Mouse (Mus musculus) ES-Bruce4 (cell line): ENCODE measurements around the gene H3f3b. TPM values are rescaled to one million over a fixed set of nuclear protein-coding genes. Genes with fewer than 3 reads are reported as not detected.

Experiments
- H3K27ac ChIP-seq: 2 replicates; pipeline ENCODE4 v1.5.1; 2012; ENCODE audit warnings: low read length, inconsistent platforms; ENCODE audit not compliant: insufficient read depth
- H3K27me3 ChIP-seq: 2 replicates; pipeline ENCODE4 v1.6.1; 2012; ENCODE audit warnings: mild to moderate bottlenecking, low read length, inconsistent platforms; ENCODE audit not compliant: control insufficient read depth, poor library complexity, insufficient read depth, severe bottlenecking
- H3K36me3 ChIP-seq: 2 replicates; pipeline ENCODE4 v1.6.1; 2012; ENCODE audit warnings: inconsistent platforms, mild to moderate bottlenecking, low read length, moderate library complexity; ENCODE audit not compliant: control insufficient read depth, poor library complexity, insufficient read depth, severe bottlenecking
- H3K4me1 ChIP-seq: one replicate; pipeline ENCODE4 v1.8.1; 2011; ENCODE audit warnings: low read length; ENCODE audit not compliant: control insufficient read depth, insufficient read depth
- H3K4me3 ChIP-seq: 2 replicates; pipeline ENCODE4 v1.5.1; 2011; ENCODE audit warnings: low read depth, mild to moderate bottlenecking, low read length
- H3K9ac ChIP-seq: 2 replicates; pipeline ENCODE4 v1.6.1; 2012; ENCODE audit warnings: low read depth, mild to moderate bottlenecking, inconsistent platforms; ENCODE audit not compliant: poor library complexity, severe bottlenecking
- H3K9me3 ChIP-seq: replicated peaks from 2 replicates; pipeline ENCODE4 v1.6.1; 2012; ENCODE audit warnings: mild to moderate bottlenecking, low read length, inconsistent platforms; ENCODE audit not compliant: control insufficient read depth, poor library complexity, insufficient read depth, severe bottlenecking
- CTCF ChIP-seq: IDR thresholded peaks from one replicate; pipeline ENCODE4 v1.8.1; 2011; ENCODE audit warnings: low read depth, low read length
- EP300 ChIP-seq: IDR thresholded peaks from 2 replicates; pipeline ENCODE4 v1.6.1; 2011; ENCODE audit warnings: low read depth, low read length; ENCODE audit not compliant: insufficient read depth
- POLR2A ChIP-seq: IDR thresholded peaks from one replicate; pipeline ENCODE4 v1.8.1; 2011; ENCODE audit warnings: low read length; ENCODE audit not compliant: insufficient read depth
- polyA plus RNA-seq: library from polyadenylated mRNA; stranded (reverse); fragments of >200 nt; gene quantifications from 2 replicates; pipeline ENCODE4 v1.2.4, GENCODE M21; 2011; ENCODE audit warnings: low read depth; ENCODE audit not compliant: missing spikeins, insufficient read depth, insufficient read length

H3f3b gene
- polyA plus RNA-seq, 1 experiment: 457 TPM

DNA sequence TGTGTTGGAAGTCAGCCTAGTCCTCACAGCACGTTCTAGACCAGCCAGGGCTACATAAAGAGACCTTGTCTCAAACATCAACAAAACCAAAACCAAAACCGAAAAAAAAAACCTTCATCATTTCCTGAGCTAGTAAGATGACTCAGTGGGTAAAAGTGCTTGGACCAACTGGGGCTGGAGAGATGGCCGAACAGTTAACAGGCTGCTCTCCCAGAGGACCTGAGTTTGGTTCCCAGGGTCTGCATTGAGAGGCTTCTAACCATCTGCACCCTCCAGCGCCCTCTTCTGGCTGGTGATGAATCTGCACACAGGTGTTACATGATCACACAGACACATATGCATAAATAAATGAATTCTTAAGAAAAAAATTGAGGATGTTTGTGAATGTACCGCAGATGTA, 43.7 kb upstream of the H3f3b start:
- H3K27me3 ChIP-seq: no peaks in the 10 kb centered on the region
- H3K27ac ChIP-seq: no peak overlapping the region
- no peaks in the 10 kb centered on the region for H3K9me3 ChIP-seq
- H3K9ac ChIP-seq: no peak overlapping the region
- H3K4me3 ChIP-seq: no peak overlapping the region
- no peaks in the 10 kb centered on the region for H3K36me3 ChIP-seq
- TF ChIP-seq CTCF (peak; percentile 61), EP300 (no peak), POLR2A (no peak)
- no peaks in the 10 kb centered on the region for H3K4me1 ChIP-seq

- TF ChIP-seq POLR2A: no peak
- TF ChIP-seq CTCF: no peak
- no peak for TF ChIP-seq EP300
- no peak overlapping the region for H3K27ac ChIP-seq
- no peaks in the 10 kb centered on the region for H3K27me3 ChIP-seq
- no peaks in the 10 kb centered on the region for H3K36me3 ChIP-seq
- no peak overlapping the region for H3K4me3 ChIP-seq
- H3K9me3 ChIP-seq: no peaks in the 10 kb centered on the region
- no peak overlapping the region for H3K9ac ChIP-seq
- no peaks in the 10 kb centered on the region for H3K4me1 ChIP-seq
These were observed 37.6 kb upstream of the H3f3b start for GRCm38 (mm10) chr11:116065345-116065744.

DNA sequence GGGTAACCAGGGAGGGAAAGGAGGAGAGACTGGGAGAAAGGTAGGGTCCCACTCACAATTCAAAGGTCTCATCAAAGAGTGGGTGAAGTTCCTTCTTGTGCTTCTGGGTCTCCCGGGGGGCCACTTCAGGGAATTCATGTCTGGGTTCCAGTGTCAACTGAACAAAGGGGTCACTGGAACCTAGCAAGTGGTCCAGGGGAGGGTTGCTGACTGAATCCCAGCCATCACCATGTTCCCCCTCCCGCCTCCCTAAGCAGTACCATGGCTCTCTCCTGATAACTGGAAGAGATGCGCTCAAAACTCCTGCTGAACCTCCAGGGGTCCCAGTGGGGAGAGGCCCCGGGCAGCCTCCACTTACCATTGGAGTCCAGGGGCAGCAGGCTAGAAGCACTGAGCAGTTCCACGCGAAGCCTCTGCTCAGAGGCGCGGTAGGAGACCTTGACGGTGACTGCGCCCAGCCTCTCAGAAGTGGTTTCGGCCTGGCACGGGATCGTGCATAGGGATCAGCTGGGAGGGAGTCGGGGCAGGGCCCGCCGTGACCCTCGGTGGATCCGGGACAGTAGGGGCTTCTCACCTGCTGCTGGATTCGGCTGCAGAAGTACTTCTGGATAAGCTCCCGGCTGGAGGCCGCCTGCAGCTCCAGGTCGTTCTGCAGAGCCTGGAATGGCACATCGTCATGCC, 36.6 kb upstream of the H3f3b start:
- no peaks in the 10 kb centered on the region for H3K27me3 ChIP-seq
- peak overlapping the region; percentile 35 for H3K9ac ChIP-seq
- H3K36me3 ChIP-seq: no peaks in the 10 kb centered on the region
- H3K9me3 ChIP-seq: no peaks in the 10 kb centered on the region
- H3K27ac ChIP-seq: no peak overlapping the region
- H3K4me1 ChIP-seq: no peaks in the 10 kb centered on the region
- TF ChIP-seq EP300 (no peak), CTCF (no peak), POLR2A (no peak)
- H3K4me3 ChIP-seq: peak overlapping the region; percentile 42

- Histone ChIP-seq H3K9me3 (no peaks in the 10 kb centered on the region), H3K9ac (no peak overlapping the region), H3K4me1 (no peaks in the 10 kb centered on the region), H3K27ac (no peak overlapping the region), H3K36me3 (no peaks in the 10 kb centered on the region), H3K27me3 (no peaks in the 10 kb centered on the region), H3K4me3 (no peak overlapping the region)
- no peak for TF ChIP-seq POLR2A
- no peak for TF ChIP-seq EP300
- no peak for TF ChIP-seq CTCF
These were observed 35.8 kb upstream of the H3f3b start for GRCm38 (mm10) chr11:116063562-116063961.

DNA sequence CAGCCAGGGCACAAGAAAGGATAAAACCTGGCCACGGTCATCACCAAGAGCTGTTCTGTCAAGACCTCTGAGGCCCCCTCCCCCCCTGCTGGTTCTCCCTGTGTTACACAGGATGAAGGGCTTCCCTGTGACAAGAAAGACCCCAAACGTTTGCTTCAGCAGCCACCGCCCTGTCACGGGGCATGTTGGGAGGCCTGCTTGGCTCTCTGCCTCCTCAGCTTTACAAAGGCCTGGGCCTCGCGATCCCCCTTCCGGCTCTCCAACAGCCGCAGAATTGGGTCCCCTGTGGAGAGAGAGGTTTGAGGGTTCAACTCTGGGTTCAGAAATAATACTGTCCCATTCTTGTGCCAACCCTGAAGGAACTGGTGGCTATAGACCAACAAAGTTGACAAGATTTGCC, 34.8 kb upstream of the H3f3b start:
- Histone ChIP-seq H3K4me1 (no peaks in the 10 kb centered on the region), H3K36me3 (peaks cover 4% of the 10 kb centered on the region), H3K27ac (no peak overlapping the region), H3K9me3 (no peaks in the 10 kb centered on the region), H3K27me3 (no peaks in the 10 kb centered on the region), H3K4me3 (no peak overlapping the region), H3K9ac (no peak overlapping the region)
- TF ChIP-seq POLR2A (no peak), CTCF (no peak), EP300 (no peak)

DNA sequence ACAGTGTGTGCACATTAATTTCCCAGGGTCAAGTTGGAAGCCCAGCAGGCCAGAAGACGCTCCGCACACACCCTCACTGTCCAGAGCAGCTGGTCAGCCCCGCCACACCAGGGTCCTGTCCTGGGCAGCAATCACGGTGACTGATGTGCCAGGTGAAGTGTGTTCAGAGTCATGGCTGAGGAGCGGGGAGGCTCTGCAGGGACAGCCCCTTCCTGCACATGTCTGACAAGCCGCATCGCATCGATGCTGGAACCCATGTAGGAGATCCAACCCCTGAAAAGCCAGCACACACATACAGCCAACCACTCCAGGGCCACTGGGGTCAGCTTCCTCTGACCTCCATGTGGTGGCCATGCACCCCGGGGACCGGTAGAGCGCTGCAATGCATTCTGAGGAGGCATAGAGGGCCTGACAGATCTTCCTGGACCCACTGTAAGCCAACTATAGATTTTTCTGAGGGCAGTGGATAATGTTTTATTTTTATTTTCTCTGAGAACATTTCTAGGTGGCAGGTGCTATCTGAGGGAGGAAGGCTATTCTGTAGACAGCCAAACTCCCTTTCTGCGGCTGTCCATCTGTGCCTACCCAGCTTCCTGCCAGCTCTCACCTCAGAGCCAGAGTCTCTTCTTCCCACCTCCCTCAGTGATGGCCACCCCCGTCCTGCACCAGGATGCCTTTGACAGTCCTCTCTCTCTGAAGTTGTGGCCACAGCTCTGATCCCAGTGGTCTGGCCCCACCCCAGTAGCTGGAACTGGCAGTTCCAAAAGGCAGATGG, 34.1 kb upstream of the H3f3b start:
- H3K9me3 ChIP-seq: no peaks in the 10 kb centered on the region
- no peak overlapping the region for H3K4me3 ChIP-seq
- H3K27ac ChIP-seq: no peak overlapping the region
- TF ChIP-seq CTCF (no peak), EP300 (no peak), POLR2A (no peak)
- H3K36me3 ChIP-seq: peaks cover 5% of the 10 kb centered on the region
- no peaks in the 10 kb centered on the region for H3K4me1 ChIP-seq
- no peak overlapping the region for H3K9ac ChIP-seq
- H3K27me3 ChIP-seq: no peaks in the 10 kb centered on the region
